ENCODE assay signal across 16 mouse cellular contexts in the genomic region with DNA sequence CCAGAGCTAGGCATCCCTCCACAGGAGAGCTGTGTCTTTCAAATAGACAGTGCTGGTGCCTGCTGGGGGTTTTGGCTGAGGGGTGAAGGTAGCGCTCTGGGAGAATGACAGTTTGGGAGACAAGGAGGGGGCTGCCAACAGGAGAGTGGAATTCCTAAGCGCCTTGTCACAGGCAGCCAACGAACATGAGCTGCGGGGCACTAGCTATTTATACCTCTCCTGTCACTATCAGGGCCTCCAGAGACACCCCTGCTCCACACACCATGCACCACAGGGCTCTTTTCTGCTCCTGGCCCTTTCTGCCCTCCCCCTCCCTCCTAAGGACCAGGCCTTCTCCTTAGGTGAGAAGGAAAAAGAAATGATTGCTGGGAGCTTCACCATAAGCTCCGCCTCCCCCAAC. TPM values are rescaled to one million over a fixed set of nuclear protein-coding genes. Genes with fewer than 3 reads are reported as not detected.
DNase-seq lines count a peak whose midpoint lies in the region; ATAC-seq and TF ChIP-seq lines count a peak whose summit lies in the region.
"Had no signal": no experiment of that assay in that cellular context is flagged by ENCODE, and none has a peak within 500 bp of the region (broad histone marks: within the 10 kb centered on the region; RNA-seq: fewer than 3 reads in every experiment).

No protein-coding gene starts in this region.

- H3K27ac ChIP-seq in embryonic facial prominence, embryonic 14.5 days (replicated peaks; ENCODE audit: low read depth, low read length): 0 out of 2 replicates have a peak overlapping the region, but pooled peaks have one; percentile 8
- peak overlapping the region; percentile 97 for H3K27ac ChIP-seq in heart, embryonic 12.5 days (ENCODE audit: poor library complexity, severe bottlenecking)
- no peak overlapping the region for H3K27ac ChIP-seq in kidney, embryonic 15.5 days
- H3K27ac ChIP-seq: hindbrain, embryonic 10.5 days had no signal

- no peaks in the 10 kb centered on the region for H3K36me3 ChIP-seq in embryonic facial prominence, embryonic 14.5 days (ENCODE audit: control insufficient read depth, insufficient read depth, low read length)
- no peaks in the 10 kb centered on the region for H3K36me3 ChIP-seq in heart, embryonic 12.5 days
- H3K36me3 ChIP-seq in myocyte (ENCODE audit: control insufficient read depth, insufficient read depth): no peaks in the 10 kb centered on the region
- no peaks in the 10 kb centered on the region for H3K36me3 ChIP-seq in kidney, embryonic 15.5 days
- H3K36me3 ChIP-seq: hindbrain, embryonic 10.5 days had no signal

- H3K4me3 ChIP-seq in embryonic facial prominence, embryonic 14.5 days (ENCODE audit: low read depth, low read length): no peak overlapping the region
- H3K4me3 ChIP-seq in heart, embryonic 12.5 days: no peak overlapping the region
- peak overlapping the region; percentile 100 for H3K4me3 ChIP-seq in myocyte
- no peak overlapping the region for H3K4me3 ChIP-seq in kidney, embryonic 15.5 days (replicated peaks)
- H3K4me3 ChIP-seq: hindbrain, embryonic 10.5 days had no signal

- no peaks in the 10 kb centered on the region for H3K9me3 ChIP-seq in embryonic facial prominence, embryonic 14.5 days (ENCODE audit: control insufficient read depth, low read length)
- H3K9me3 ChIP-seq in heart, embryonic 12.5 days (replicated peaks): no peaks in the 10 kb centered on the region
- no peaks in the 10 kb centered on the region for H3K9me3 ChIP-seq in kidney, embryonic 15.5 days (replicated peaks)
- H3K9me3 ChIP-seq: hindbrain, embryonic 10.5 days had no signal

- H3K27me3 ChIP-seq in embryonic facial prominence, embryonic 14.5 days (replicated peaks; ENCODE audit: control insufficient read depth, insufficient read depth, low read length): peaks cover 14% of the 10 kb centered on the region
- H3K27me3 ChIP-seq in heart, embryonic 12.5 days (replicated peaks): no peaks in the 10 kb centered on the region
- H3K27me3 ChIP-seq in myocyte (ENCODE audit: control insufficient read depth, insufficient read depth, insufficient read length): no peaks in the 10 kb centered on the region
- H3K27me3 ChIP-seq in kidney, embryonic 15.5 days: peaks cover 35% of the 10 kb centered on the region

- WGBS in embryonic facial prominence, embryonic 14.5 days: 9% methylated on average over 5 of the region's 5 CpGs
- WGBS in heart, embryonic 12.5 days: 13% methylated on average over 5 of the region's 5 CpGs
- WGBS in kidney, embryonic 15.5 days: 36% methylated on average over 5 of the region's 5 CpGs

- H3K79me2 ChIP-seq in myocyte (ENCODE audit: control insufficient read depth, insufficient read depth): peaks cover 27% of the 10 kb centered on the region

- H3ac ChIP-seq in myocyte (ENCODE audit: control insufficient read depth, insufficient read length): no peak overlapping the region

- H3K4me1 ChIP-seq in embryonic facial prominence, embryonic 14.5 days (ENCODE audit: control insufficient read depth, insufficient read depth, low read length): peaks cover 31% of the 10 kb centered on the region
- peaks cover 48% of the 10 kb centered on the region for H3K4me1 ChIP-seq in heart, embryonic 12.5 days (replicated peaks)
- H3K4me1 ChIP-seq in kidney, embryonic 15.5 days: peaks cover 45% of the 10 kb centered on the region

- TF ChIP-seq POLR2A in myocyte (IDR thresholded peaks at IDR 0.05; ENCODE audit: insufficient read length, low read depth): peak; percentile 19

- ATAC-seq in embryonic facial prominence, embryonic 14.5 days (ENCODE audit: low read depth): no peak
- peak; percentile 34 for ATAC-seq in heart, embryonic 12.5 days (ENCODE audit: insufficient number of reproducible peaks, low FRiP score)
- no peak for ATAC-seq in kidney, embryonic 15.5 days (replicated peaks; ENCODE audit: low FRiP score)
- ATAC-seq: CD4-positive, CD25-positive, alpha-beta regulatory T cell, adult 4 months had no signal

- no peak overlapping the region for H3K4me2 ChIP-seq in embryonic facial prominence, embryonic 14.5 days (ENCODE audit: low read depth, low read length)
- peak overlapping the region; percentile 86 for H3K4me2 ChIP-seq in heart, embryonic 12.5 days
- H3K4me2 ChIP-seq in myocyte (ENCODE audit: low read depth): peak overlapping the region; percentile 86
- H3K4me2 ChIP-seq in kidney, embryonic 15.5 days: no peak overlapping the region
- H3K4me2 ChIP-seq: midbrain, embryonic 11.5 days had no signal

- no peak overlapping the region for H3K9ac ChIP-seq in embryonic facial prominence, embryonic 14.5 days (ENCODE audit: low read depth, low read length)
- peak overlapping the region; percentile 60 for H3K9ac ChIP-seq in heart, embryonic 12.5 days
- no peak overlapping the region for H3K9ac ChIP-seq in kidney, embryonic 15.5 days

- intact Hi-C loops in heart, postnatal 25 days (cut with DNase I): no loop called here

- peak; percentile 98 for DNase-seq in heart, adult 11 months
- DNase-seq in heart, postnatal 25 days (ENCODE audit: low spot score): no peak
- peak; percentile 38 for DNase-seq in embryonic facial prominence, embryonic 14.5 days (ENCODE audit: low spot score)
- no peak for DNase-seq in spleen, postnatal 10 days (ENCODE audit: low spot score in 2 of 2)
- no peak for DNase-seq in urinary bladder, postnatal 36 days (ENCODE audit: low spot score in 2 of 2)
- DNase-seq: cerebellum, postnatal 36 days; kidney, adult 18-20 months; left cerebral cortex, postnatal 4 days; right cerebral cortex, postnatal 4 days had no signal

TF ChIP-seq in myocyte, 11 proteins besides CTCF, POLR2A, EP300 and RAD21:
- TF ChIP-seq TCF12 (IDR thresholded peaks at IDR 0.05; ENCODE audit: insufficient read depth, poor library complexity, severe bottlenecking) (no peak), MAX (IDR thresholded peaks at IDR 0.05; ENCODE audit: low read depth) (no peak), POLR2AphosphoS2 (IDR thresholded peaks at IDR 0.05; ENCODE audit: insufficient read length, low read depth) (no peak), TCF3 (IDR thresholded peaks at IDR 0.05; ENCODE audit: insufficient read length, low read depth) (no peak)

RNA-seq across cellular contexts. Expression of a gene that starts 1.6 kb away (rescaled TPM):
- total RNA-seq in heart, postnatal 25 days (2021): 100 to 1,000 TPM; 201 to 220 TPM
- 39.2 and 39.7 TPM in 2 replicates for polyA plus RNA-seq in embryonic facial prominence, embryonic 14.5 days (2014; fragmentation: Nextera tagmentation; extraction: Ambion mirVana)
- 90.7 and 98.1 TPM in 2 replicates for polyA plus RNA-seq in heart, embryonic 12.5 days (2016; fragmentation: Nextera tagmentation; extraction: Ambion mirVana)
- polyA plus RNA-seq in myocyte (2012; fragmentation: generic; extraction: Trizol): 268 TPM
- polyA plus RNA-seq in kidney, embryonic 15.5 days (2015; fragmentation: Nextera tagmentation; extraction: Ambion mirVana): 7.7 and 9.3 TPM in 2 replicates
- polyA plus RNA-seq: CD4-positive, CD25-positive, alpha-beta regulatory T cell, adult 4 months had no signal

RNA-seq across cellular contexts. Expression of a gene that starts 35.4 kb away (rescaled TPM):
- total RNA-seq in heart, postnatal 25 days (2021): 1 to 10 TPM; 1.9 to 3.1 TPM
- polyA plus RNA-seq in embryonic facial prominence, embryonic 14.5 days (2014; fragmentation: Nextera tagmentation; extraction: Ambion mirVana): 19.5 and 21.3 TPM in 2 replicates
- 25.1 and 27.0 TPM in 2 replicates for polyA plus RNA-seq in heart, embryonic 12.5 days (2016; fragmentation: Nextera tagmentation; extraction: Ambion mirVana)
- 16.7 TPM for polyA plus RNA-seq in myocyte (2012; fragmentation: generic; extraction: Trizol)
- 22.5 and 22.6 TPM in 2 replicates for polyA plus RNA-seq in kidney, embryonic 15.5 days (2015; fragmentation: Nextera tagmentation; extraction: Ambion mirVana)

RNA-seq across cellular contexts. Expression of a gene that starts 36.0 kb away (rescaled TPM):
- 100 to 1,000 TPM in 1 of 2 experiments, 10 to 100 TPM in 1; 99.3 to 109 TPM for total RNA-seq in heart, postnatal 25 days (2021)
- polyA plus RNA-seq in embryonic facial prominence, embryonic 14.5 days (2014; fragmentation: Nextera tagmentation; extraction: Ambion mirVana): 213 and 215 TPM in 2 replicates
- polyA plus RNA-seq in heart, embryonic 12.5 days (2016; fragmentation: Nextera tagmentation; extraction: Ambion mirVana): 175 and 189 TPM in 2 replicates
- polyA plus RNA-seq in myocyte (2012; fragmentation: generic; extraction: Trizol): 242 TPM
- polyA plus RNA-seq in kidney, embryonic 15.5 days (2015; fragmentation: Nextera tagmentation; extraction: Ambion mirVana): 268 and 287 TPM in 2 replicates

RNA-seq across cellular contexts. Expression of a gene that starts 39.8 kb away (rescaled TPM):
- not detected for total RNA-seq in heart, postnatal 25 days (2021)
- not detected in 2 replicates for polyA plus RNA-seq in embryonic facial prominence, embryonic 14.5 days (2014; fragmentation: Nextera tagmentation; extraction: Ambion mirVana)
- polyA plus RNA-seq in heart, embryonic 12.5 days (2016; fragmentation: Nextera tagmentation; extraction: Ambion mirVana): not detected in 2 replicates
- not detected for polyA plus RNA-seq in myocyte (2012; fragmentation: generic; extraction: Trizol)
- not detected in 2 replicates for polyA plus RNA-seq in kidney, embryonic 15.5 days (2015; fragmentation: Nextera tagmentation; extraction: Ambion mirVana)
- polyA plus RNA-seq: CD4-positive, CD25-positive, alpha-beta regulatory T cell, adult 4 months; hindbrain, embryonic 10.5 days; lung, embryonic 16.5 days had no signal

RNA-seq across cellular contexts. Expression of a gene that starts 43.2 kb away (rescaled TPM):
- not detected for total RNA-seq in heart, postnatal 25 days (2021)
- polyA plus RNA-seq in embryonic facial prominence, embryonic 14.5 days (2014; fragmentation: Nextera tagmentation; extraction: Ambion mirVana): 0.96 and 1.3 TPM in 2 replicates
- polyA plus RNA-seq in heart, embryonic 12.5 days (2016; fragmentation: Nextera tagmentation; extraction: Ambion mirVana): 0.65 and 0.69 TPM in 2 replicates
- polyA plus RNA-seq in myocyte (2012; fragmentation: generic; extraction: Trizol): 0.17 TPM
- 0.26 and 0.29 TPM in 2 replicates for polyA plus RNA-seq in kidney, embryonic 15.5 days (2015; fragmentation: Nextera tagmentation; extraction: Ambion mirVana)

Comparison
In these comparisons a context has a peak if more than half of its experiments do, and no peak if none do; other contexts are left out.
1. DNase-seq: peak in heart, adult 11 months (single experiment) and embryonic facial prominence, embryonic 14.5 days (single experiment); none in heart, postnatal 25 days (single experiment), spleen, postnatal 10 days (0 of 2) and urinary bladder, postnatal 36 days (0 of 2).
2. H3K4me2 ChIP-seq: peak in heart, embryonic 12.5 days (single experiment) and myocyte (single experiment); none in embryonic facial prominence, embryonic 14.5 days (single experiment) and kidney, embryonic 15.5 days (single experiment).